Mouse (Mus musculus): ENCODE data around the gene Dnph1. TPM values are rescaled to one million over a fixed set of nuclear protein-coding genes. Genes with fewer than 3 reads are reported as not detected.

Gene Dnph1
- total RNA-seq, 2 experiments from 2014 or later: 4.2 to 5.0 TPM

DNA sequence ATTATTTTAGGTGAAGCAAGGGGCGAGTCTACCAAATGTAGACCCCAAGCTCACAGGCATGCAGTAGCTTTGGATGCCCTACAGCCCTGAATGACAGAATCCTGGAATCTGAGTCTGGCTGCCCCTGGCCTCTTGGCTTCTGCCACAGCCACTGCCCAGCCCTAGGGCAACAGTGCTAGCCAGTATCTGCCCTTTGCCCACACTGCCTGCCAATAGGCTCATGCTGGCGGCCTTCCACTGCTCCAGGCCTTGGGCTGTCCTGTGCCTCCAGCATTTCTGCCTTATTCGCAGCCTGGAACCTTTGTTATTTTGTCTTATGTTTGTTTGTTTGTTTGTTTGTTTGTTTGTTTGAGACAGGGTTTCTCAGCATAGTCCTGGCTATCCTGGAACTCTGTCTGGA, 9.1 kb downstream of the Dnph1 start:
- intact Hi-C loops (cut with DNase I): no loop called here
- Histone ChIP-seq H3K27ac (no peak overlapping the region), H3K4me3 (no peak overlapping the region)
- TF ChIP-seq CTCF (IDR thresholded peaks at IDR 0.05): no peak
- no peak for DNase-seq (ENCODE audit: extremely low spot score in 1 of 2, low spot score in 2 of 2)

DNA sequence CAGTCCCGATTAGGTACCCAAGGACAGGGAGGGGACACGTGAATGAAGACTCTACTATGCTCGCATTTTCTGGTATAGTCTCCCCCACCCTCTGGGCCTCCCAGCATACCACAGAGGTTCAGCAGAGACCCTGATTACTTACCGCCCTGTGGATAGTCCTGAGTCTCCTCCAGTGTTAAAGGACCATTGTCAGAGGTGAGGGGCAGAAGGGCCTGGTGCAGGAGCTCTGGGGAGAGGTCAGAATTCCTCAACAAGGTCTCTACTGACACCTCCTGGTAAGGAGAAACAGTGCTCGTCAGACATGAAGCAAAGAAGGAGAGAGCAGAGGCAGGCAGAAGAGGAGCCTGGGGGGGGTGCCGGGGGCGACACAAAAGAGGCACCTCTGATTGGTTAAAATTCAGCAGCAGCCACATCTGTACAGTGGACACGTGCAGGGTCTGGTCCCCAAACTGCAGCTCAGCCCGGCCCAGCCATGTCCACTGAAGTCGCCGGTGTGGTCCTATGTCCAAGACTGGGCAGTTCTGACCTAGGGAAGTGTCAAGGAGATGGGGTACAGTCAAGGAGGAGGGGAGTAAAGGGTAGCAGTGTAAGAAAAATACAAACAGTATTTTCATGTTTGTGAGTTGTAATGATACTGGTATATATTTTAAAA, 14.7 kb downstream of the Dnph1 start:
- H3K27ac ChIP-seq: no peak overlapping the region
- peak; percentile 35 for TF ChIP-seq CTCF (IDR thresholded peaks at IDR 0.05)
- no peak for DNase-seq (ENCODE audit: extremely low spot score in 1 of 2, low spot score in 2 of 2)
- intact Hi-C loops (cut with DNase I): no loop called here
- H3K4me3 ChIP-seq: no peak overlapping the region

GRCm38 (mm10) chr17:46513329-46513728, 16.8 kb downstream of the Dnph1 start:
- Histone ChIP-seq H3K4me3 (no peak overlapping the region), H3K27ac (no peak overlapping the region)
- intact Hi-C loops (cut with DNase I): no loop called here
- TF ChIP-seq CTCF (IDR thresholded peaks at IDR 0.05): no peak
- DNase-seq (ENCODE audit: extremely low spot score in 1 of 2, low spot score in 2 of 2): no peak

DNA sequence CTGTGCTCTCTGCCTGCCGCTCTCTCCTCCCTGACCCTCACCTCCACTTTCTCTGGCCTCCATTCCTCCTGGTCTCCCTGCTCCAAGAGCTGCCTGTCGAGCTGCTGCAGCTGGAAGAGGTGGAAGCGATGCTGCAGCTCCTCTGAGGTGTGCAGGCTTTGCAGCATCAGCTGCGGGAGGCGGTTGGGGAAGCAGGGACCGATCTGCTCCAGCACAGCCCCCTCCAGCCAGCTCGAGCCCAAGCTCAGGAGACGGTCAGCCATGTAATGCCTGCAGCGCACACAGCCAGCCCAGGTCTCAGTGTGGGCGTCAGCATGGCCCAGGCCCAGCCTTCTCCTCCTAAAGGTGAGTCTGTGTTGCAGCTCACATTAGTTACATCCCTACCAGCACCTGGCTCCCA, 23.5 kb downstream of the Dnph1 start:
- H3K4me3 ChIP-seq: no peak overlapping the region
- intact Hi-C loops (cut with DNase I): no loop called here
- no peak overlapping the region for H3K27ac ChIP-seq
- no peak for DNase-seq (ENCODE audit: extremely low spot score in 1 of 2, low spot score in 2 of 2)
- no peak for TF ChIP-seq CTCF (IDR thresholded peaks at IDR 0.05)

DNA sequence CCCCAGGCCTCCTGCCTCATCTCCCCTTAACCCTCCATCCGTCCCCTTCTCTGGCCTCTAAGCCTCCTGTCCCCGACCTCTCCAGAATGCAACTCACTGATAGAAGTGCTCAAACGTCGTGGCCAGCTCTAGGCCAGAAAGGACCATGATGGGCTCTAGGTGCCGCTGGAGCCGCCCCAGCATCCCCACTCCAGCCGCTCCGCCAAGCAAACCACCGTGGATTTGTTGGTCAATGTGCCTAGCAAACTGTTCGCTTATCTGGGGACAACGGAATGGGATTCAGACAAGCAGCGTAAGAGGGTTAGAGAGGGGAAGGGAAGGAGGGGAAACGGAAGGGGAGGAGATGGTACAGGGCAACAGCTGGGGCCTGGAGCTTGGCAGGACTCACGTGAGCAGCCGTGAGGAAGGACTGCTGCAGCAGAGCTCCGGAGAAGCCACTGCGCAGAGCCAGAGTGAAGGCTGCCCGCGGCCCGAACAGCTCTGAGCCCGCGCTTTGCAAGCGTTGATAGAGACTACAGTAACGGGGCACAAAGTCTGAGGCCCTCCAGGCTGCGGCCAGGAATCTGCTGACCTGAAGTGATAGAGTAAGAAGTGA, 24.0 kb downstream of the Dnph1 start:
- DNase-seq (ENCODE audit: extremely low spot score in 1 of 2, low spot score in 2 of 2): no peak
- Histone ChIP-seq H3K4me3 (no peak overlapping the region), H3K27ac (no peak overlapping the region)
- intact Hi-C loops (cut with DNase I): no loop called here
- no peak for TF ChIP-seq CTCF (IDR thresholded peaks at IDR 0.05)

DNA sequence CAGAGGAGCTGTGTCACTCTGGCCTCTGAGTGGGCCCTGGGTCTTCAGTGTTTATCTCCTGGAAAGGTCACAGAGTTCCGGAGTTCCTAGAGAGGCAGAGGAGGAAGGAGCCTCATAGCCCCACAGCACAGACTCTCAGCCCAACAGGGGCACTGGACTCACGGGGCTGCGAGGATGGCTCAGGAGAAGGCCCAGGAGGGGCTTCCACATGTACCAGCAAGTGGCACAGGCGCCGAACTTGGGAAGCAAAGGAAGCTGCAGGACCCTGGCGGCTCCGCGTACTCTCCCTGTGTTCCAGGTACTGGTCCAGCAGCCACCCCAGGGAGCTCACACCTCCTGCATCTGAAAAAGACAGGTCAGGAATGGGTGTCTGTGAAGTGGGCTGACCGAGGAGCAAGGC, 24.7 kb downstream of the Dnph1 start:
- H3K27ac ChIP-seq: no peak overlapping the region
- DNase-seq (ENCODE audit: extremely low spot score in 1 of 2, low spot score in 2 of 2): no peak
- TF ChIP-seq CTCF (IDR thresholded peaks at IDR 0.05): no peak
- H3K4me3 ChIP-seq: no peak overlapping the region
- intact Hi-C loops (cut with DNase I): no loop called here

DNA sequence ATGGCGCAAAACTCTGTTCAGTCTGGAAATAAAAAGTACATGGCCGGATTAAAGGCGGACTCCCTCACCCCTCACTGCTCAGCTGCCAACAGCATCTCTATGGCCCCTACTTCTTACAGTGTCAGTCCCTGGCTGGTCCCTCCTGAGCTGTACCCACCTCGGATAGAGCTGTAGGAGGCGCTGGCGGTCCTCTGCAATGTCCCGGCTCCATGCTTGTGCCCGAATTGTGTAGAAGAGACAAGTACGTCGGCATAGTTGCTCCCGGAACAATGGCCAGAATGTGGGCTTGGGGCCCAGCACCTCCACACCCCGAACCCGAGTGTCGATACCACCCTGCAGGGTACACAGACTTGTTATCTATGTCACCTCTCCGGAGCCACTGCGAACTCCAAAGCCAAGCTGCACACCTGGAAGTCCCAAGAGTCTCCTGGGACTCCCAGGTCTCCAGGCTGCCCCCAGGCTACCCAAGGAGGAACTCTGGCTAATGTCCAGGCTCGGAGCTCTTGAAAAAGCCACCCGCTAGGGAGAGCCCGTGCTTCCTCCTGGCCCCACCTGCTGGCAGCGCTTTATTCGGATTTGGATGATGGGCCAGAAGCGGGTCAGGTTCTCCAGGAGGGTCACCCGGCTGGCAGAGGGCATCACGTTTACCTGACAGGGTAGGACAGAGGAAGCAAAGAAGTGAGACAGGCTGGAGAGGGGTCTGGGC, 25.6 kb downstream of the Dnph1 start:
- Histone ChIP-seq H3K27ac (no peak overlapping the region), H3K4me3 (no peak overlapping the region)
- no peak for DNase-seq (ENCODE audit: extremely low spot score in 1 of 2, low spot score in 2 of 2)
- no peak; the same call in 1 of the 2 replicates for TF ChIP-seq CTCF (IDR thresholded peaks at IDR 0.05)
- intact Hi-C loops (cut with DNase I): no loop called here

- Histone ChIP-seq H3K4me3 (no peak overlapping the region), H3K27ac (no peak overlapping the region)
- intact Hi-C loops (cut with DNase I): loop anchor here (2.0 kb wide), 2 partner anchors 64 to 112 kb away; no protein-coding TSS in a partner anchor
- DNase-seq (ENCODE audit: extremely low spot score in 1 of 2, low spot score in 2 of 2): no peak
- no peak for TF ChIP-seq CTCF (IDR thresholded peaks at IDR 0.05)
These were observed 28.6 kb downstream of the Dnph1 start for GRCm38 (mm10) chr17:46525065-46525464.

- Histone ChIP-seq H3K4me3 (no peak overlapping the region), H3K27ac (no peak overlapping the region)
- TF ChIP-seq CTCF (IDR thresholded peaks at IDR 0.05): peak; percentile 89
- intact Hi-C loops (cut with DNase I): loop anchor here (2.0 kb wide), 2 partner anchors 63 to 111 kb away; no protein-coding TSS in a partner anchor
- DNase-seq (ENCODE audit: extremely low spot score in 1 of 2, low spot score in 2 of 2): peak; percentile 61 to 68
These were observed 29.2 kb downstream of the Dnph1 start for GRCm38 (mm10) chr17:46525579-46526307.

DNA sequence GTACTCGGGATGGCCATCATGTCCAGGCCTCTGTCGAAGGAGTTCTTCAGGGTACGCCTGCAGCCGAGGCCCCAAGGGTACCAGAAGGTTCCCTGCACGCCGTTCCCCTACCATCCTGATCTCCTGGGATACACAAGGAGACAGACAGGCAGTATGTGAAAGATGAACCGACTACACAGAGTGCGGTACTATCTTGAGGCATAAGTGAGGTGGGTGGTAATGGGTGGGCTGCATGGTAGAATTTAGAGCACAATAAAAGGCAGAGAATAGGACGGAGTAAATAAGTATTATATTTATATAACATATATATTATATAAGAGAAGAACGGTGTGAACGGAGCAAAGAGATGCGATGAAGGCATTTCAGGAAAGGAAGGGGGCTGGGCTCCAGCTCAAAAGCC, 47.1 kb downstream of the Dnph1 start:
- no peak for TF ChIP-seq CTCF (IDR thresholded peaks at IDR 0.05)
- Histone ChIP-seq H3K27ac (peak overlapping the region; percentile 70), H3K4me3 (no peak overlapping the region)
- intact Hi-C loops (cut with DNase I): no loop called here
- DNase-seq (ENCODE audit: extremely low spot score in 1 of 2, low spot score in 2 of 2): peak in 1 of 2 experiments; percentile 27

DNA sequence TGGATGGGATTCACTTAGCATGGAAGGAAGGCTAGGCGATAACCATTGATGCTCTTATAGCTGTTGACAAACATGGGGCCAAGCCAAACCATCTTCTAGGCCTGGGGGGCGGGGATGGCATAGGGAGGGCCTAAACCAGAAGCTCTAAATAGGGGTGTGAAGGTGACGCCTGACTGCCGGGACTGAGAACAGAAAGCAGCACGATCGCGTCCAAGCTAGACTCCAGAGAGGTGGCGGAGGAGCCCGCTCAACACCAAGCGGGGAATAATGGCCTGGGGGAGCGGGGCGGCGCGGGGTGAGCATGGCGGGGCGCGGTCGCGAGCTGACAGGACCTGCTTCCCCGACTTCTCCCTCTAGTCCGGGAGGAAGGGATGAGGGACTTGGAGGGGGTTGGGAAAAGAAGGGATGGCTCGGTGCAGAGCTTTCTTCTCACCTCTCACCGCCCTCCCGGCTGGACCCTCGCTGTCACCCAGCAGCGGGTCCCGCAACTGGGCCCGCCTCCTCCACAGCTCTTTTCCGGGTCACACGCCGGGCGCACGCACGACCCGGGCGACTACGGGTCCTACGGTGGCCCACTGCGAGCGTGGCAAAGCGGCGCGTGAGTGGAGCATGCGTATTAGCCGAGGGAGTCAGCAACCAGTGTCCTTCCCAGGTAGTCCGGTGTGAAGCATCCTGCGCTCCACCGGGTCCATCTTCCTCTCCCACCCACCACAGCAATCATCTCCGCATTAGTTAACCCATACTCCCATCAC, 49.5 kb downstream of the Dnph1 start, which contains the start of gene Cul9:
Gene Cul9 (minus strand): TSS at position 576 of the 752 bp plus-strand sequence.
- H3K4me3 ChIP-seq: peak within 1 kb of the TSS; percentile 91
- intact Hi-C loops (cut with DNase I): no loop called here
- no peak for TF ChIP-seq CTCF (IDR thresholded peaks at IDR 0.05)
- H3K27ac ChIP-seq: peak within 1 kb of the TSS; percentile 84
- peak; percentile 91 to 93 for DNase-seq (ENCODE audit: extremely low spot score in 1 of 2, low spot score in 2 of 2)
